Mouse (Mus musculus): ENCODE data around the gene Stxbp1.

Gene Stxbp1

GRCm38 (mm10) chr2:32839261-32839660 lies 7.8 kb downstream of the Stxbp1 start:
- in situ Hi-C loops (cut with MboI, MseI) = no loop called here

DNA sequence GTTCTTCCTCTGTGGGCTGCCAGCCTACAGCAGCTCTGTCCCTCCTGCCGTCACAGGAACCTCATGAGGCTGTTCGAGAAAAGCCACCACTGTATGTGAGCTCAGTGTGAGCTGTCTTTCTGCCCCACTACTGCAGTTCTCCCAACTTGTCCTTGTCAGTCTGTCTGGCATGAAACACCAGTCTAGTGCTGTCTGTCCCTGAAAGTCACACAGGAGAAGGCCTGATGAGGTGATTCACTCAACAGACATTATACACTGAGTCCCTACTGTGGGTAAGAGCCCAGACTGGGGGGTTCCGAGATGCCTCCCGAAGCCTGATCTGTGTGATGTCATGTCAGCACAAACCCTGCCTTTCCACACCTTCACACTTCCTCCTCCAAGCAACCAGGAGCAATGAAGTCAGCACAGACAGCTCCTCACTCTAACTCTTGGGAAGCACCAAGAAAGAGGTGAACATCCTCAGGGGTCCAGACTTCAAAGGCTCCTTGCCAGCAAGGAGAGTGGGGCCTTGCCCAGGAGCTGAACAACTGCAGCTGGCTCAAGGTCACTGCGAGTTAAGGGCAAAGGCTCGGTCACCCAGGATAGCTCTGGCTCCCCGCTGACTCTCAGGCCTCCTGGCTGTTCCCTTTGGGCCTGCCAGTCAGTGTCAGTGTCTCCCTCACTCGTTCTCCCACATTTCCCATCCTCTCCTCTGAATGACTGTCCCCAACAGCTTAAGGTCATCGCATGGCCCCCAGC lies 8.7 kb downstream of the Stxbp1 start:
- in situ Hi-C loops (cut with MboI, MseI) = no loop called here

- in situ Hi-C loops (cut with MboI, MseI) = no loop called here
Observed at GRCm38 (mm10) chr2:32835588-32835987, 11.5 kb downstream of the Stxbp1 start.

DNA sequence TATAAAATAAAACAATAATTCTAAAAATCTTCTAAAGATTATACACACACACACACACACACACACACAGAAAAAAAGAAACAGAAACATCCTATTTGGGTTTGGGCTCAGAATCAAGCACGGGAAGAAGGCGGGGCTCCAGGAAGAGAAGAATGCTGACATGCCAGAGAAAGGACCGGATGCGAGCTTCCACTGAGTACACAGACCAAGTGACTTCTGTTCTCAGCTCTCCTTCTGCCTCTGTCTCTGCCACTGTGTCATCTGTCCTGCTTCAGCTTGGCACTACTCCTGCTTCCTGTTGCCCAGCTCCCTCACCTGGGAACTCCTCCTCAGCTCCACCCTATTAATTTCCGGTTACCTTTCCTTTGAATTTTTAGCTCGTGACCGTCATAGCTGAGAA lies 12.5 kb downstream of the Stxbp1 start:
- in situ Hi-C loops (cut with MboI, MseI) = no loop called here

- in situ Hi-C loops (cut with MboI, MseI) = no loop called here
Observed at GRCm38 (mm10) chr2:32828979-32829676, 17.9 kb downstream of the Stxbp1 start.

- in situ Hi-C loops (cut with MboI, MseI) = no loop called here
Observed at GRCm38 (mm10) chr2:32825796-32826195, 21.2 kb downstream of the Stxbp1 start.

GRCm38 (mm10) chr2:32824778-32825177 lies 22.3 kb downstream of the Stxbp1 start:
- in situ Hi-C loops (cut with MboI, MseI) = no loop called here

GRCm38 (mm10) chr2:32824181-32824580 lies 22.9 kb downstream of the Stxbp1 start:
- in situ Hi-C loops (cut with MboI, MseI) = no loop called here

GRCm38 (mm10) chr2:32823579-32824154 lies 23.4 kb downstream of the Stxbp1 start:
- in situ Hi-C loops (cut with MboI, MseI) = no loop called here

GRCm38 (mm10) chr2:32823153-32823552 lies 23.9 kb downstream of the Stxbp1 start:
- in situ Hi-C loops (cut with MboI, MseI) = no loop called here

DNA sequence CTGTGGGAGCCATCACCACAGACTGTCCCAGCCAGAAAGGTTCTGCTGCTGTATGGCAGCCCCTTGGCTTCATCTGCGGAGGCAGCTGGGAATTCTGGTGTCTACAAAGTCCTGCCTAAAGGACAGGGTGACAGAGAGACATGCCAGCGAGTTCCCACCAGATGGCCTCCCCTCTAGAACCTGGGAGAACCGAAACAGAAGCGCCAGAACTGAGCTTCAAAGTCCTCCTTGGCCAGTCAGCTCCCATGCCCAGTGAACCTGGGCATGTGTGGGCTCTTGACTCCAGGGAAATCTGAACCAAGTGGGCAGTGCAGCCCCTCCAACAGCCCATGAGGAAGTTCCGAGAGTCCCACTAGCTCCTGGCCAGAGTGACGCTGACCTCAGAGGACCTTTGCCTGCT lies 24.4 kb downstream of the Stxbp1 start:
- in situ Hi-C loops (cut with MboI, MseI) = no loop called here

- in situ Hi-C loops (cut with MboI, MseI) = no loop called here
Observed at GRCm38 (mm10) chr2:32821041-32821802, 25.8 kb downstream of the Stxbp1 start.

DNA sequence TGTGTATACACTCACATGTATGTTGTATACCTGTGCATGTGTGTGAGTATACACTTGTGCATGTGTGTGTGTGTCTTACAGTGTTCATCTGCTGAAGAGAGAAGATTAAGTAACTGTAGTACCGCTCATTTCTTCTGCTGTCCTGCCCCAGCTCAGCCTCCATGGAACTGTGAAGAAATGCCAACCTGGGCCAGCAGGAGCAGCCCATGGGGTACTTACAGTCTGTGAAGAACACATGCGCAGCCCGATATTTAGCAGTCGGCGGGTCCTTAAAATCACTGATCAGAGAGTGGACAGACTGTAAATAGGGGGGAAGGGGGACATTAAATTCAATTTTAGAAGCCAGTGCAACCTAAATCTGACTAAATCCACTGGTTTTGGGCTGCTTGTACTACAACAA lies 28.8 kb downstream of the Stxbp1 start:
- in situ Hi-C loops (cut with MboI, MseI) = no loop called here

DNA sequence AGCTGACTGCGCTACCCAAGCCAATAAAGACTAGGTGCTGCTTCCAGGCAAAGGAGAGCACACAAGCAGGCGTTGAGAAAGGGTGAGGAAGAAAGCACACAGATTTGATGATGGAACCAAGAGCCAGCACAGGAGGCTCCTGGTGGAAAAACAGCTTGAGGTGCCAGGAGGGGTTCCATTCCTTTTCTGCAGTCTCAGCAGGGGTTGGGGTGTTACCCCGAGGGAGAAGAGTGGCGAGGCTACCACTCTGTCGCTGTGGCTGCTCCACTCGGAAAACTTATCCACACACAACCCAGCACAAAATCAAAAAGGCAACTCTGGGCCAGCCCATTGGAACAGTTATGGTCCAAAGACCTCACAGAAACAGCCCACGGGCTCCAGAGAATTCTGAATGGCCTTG lies 29.5 kb downstream of the Stxbp1 start:
- in situ Hi-C loops (cut with MboI, MseI) = no loop called here

DNA sequence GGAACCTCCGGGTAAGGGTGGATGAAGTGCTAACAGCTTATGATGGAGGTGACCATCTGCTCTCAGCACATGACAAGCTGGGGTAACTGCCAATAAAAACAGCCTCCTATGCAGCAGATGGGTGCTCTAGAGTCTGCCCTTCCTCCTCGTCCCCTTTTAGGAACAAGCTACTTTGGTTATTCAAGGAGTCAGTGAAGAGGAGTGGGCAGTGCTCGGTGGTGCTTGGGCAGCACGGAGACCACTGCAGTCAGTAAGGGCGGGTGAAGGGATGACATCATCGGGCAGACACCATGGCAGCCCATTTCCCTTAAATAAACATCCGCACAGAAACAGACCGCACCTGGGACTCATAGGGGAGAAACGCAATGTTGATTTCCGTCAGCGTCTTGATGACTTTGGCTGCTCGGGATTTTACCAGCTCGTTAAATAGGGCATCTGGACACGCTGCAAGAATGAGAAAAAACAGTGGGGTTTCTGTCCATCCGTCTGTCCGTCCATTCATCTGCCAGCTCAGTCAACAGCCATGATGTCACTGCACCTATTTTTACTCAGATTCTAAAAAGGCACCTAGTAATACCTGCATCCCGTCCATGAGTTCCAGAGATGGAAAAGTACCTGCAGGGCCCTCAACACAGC lies 30.0 kb downstream of the Stxbp1 start:
- in situ Hi-C loops (cut with MboI, MseI) = no loop called here

GRCm38 (mm10) chr2:32816497-32816896 lies 30.5 kb downstream of the Stxbp1 start:
- in situ Hi-C loops (cut with MboI, MseI) = no loop called here

- in situ Hi-C loops (cut with MboI, MseI) = no loop called here
Observed at GRCm38 (mm10) chr2:32811959-32812358, 35.1 kb downstream of the Stxbp1 start.

DNA sequence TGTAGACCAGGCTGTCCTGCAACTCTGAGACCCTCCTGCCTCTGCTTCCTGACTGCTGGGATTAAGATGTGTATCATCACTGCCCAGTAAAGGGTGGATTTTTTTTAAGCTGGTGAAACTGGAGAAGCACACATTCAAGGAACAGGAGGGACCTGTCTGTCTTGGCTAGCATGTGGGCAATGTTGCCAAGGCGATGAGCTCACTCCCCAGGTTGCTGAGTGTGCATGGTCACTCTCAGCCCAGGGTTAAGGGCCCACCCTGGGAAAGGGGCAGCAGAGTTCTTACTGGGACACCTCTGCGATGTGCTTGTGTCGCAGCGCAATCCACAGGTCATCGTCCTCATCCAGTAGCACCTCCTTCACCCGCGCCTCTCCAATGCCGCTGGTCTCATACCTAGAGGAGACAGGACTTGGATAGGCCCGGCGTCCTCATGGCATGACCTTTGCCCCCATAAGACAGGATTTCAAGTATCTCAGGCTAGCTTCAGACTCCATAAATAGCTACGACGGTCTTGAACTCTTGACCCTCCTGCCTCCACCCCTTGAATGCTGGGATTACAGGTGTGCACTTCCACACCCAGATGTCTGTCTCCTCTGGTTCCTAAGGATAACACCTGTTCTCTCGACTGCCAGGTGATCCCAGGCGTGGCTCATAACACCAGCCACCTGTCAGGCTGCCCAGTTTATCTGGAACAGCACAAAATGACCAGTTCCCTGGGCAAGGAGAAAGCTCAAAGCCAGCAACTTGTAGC lies 38.1 kb downstream of the Stxbp1 start:
- in situ Hi-C loops (cut with MboI, MseI) = no loop called here

DNA sequence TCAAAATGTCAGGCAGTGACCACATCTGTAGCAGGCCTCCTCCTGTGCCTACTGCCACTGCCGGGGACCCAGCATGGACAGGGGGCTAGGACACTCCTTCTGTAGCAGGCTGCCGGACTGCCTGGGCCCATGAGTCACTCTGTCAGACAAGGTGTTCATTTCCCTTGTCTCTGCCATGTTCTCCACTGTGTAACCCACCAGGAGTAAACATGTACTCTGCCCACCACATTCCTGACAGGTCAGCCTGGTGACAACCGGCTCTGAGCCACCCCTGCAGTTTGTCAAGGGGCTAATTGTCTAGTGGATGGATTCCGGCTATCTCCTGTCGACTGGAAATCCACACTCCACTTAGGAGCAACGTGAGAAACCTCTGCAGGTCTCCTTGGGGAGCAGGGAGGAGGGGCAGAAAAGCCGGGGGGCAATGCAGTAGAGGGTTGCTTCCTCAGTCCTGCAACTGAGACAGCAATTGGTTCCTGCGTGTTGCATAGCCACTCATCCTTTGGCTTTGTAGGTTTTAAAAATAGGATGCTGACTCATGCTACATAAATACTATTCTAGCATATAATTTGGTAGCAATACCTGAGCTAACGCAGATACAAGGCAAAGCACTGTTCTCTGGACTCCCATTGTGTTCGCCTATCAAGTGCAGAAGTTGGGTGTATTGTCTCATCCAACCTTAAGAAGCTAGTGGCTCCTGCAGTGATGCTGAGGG lies 48.6 kb downstream of the Stxbp1 start:
- in situ Hi-C loops (cut with MboI, MseI) = no loop called here

GRCm38 (mm10) chr2:32795748-32796418 lies 51.2 kb downstream of the Stxbp1 start:
- in situ Hi-C loops (cut with MboI, MseI) = no loop called here

Data from T-helper 2 cell (primary cell).